Mouse (Mus musculus): Measurements from ENCODE around the gene Gm19965. TPM values are rescaled to one million over a fixed set of nuclear protein-coding genes. Genes with fewer than 3 reads are reported as not detected.

The Gm19965 gene
- not detected in 2 replicates for polyA plus RNA-seq (2012; rRNA removed)

DNA sequence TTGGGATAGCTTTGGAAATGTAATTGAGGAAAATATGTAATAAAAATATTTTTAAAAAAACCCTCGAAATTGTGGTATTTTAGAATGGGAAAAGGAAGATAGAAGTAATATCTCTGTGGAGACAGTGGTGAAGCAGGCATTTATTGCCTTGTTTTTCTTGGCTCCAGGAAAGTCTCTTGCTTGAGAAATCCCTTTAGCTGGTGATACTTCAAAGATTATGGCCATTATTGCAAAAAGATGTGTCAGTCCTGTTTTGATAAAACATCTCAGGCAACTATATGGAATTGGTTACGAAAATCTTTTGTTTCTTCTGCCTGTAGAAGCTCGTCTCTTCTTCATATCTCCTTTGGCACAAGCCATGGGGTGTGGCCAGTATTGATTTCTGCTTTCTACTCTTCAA lies at the start of gene Gm19965:
Gene Gm19965, plus strand, starts transcription at position 301 of the 400 bp plus-strand sequence.
- no peak within 1 kb of the TSS for H3K4me3 ChIP-seq (ENCODE audit: insufficient read depth, low read depth, low read length)
- TF ChIP-seq POLR2A (IDR thresholded peaks at IDR 0.05; ENCODE audit: low read depth, low read length) (no peak), CTCF (conservative IDR thresholded peaks at IDR 0.05; ENCODE audit: insufficient read depth, insufficient read length, low read depth, low read length) (no peak)
- WGBS, result 65% methylated on average over 3 of the region's 3 CpGs
- H3K36me3 ChIP-seq (ENCODE audit: control insufficient read depth, insufficient read depth, low read length), result no peaks in the 10 kb centered on the region
- H3K27ac ChIP-seq (ENCODE audit: insufficient read depth, low read depth, low read length), result no peak within 1 kb of the TSS
- H3K4me1 ChIP-seq (ENCODE audit: control insufficient read depth, insufficient read depth, low read length), result no peaks in the 10 kb centered on the region
- no peaks in the 10 kb centered on the region for H3K27me3 ChIP-seq (replicated peaks; ENCODE audit: control insufficient read depth, insufficient read depth, low read length)
- DNase-seq, result no peak

- H3K27me3 ChIP-seq (replicated peaks; ENCODE audit: control insufficient read depth, insufficient read depth, low read length), result no peaks in the 10 kb centered on the region
- no peaks in the 10 kb centered on the region for H3K36me3 ChIP-seq (ENCODE audit: control insufficient read depth, insufficient read depth, low read length)
- no peak overlapping the region for H3K4me3 ChIP-seq (ENCODE audit: insufficient read depth, low read depth, low read length)
- H3K4me1 ChIP-seq (ENCODE audit: control insufficient read depth, insufficient read depth, low read length), result no peaks in the 10 kb centered on the region
- 90% methylated on average over 8 of the region's 8 CpGs for WGBS
- H3K27ac ChIP-seq (ENCODE audit: insufficient read depth, low read depth, low read length), result no peak overlapping the region
- DNase-seq, result no peak
- TF ChIP-seq CTCF (conservative IDR thresholded peaks at IDR 0.05; ENCODE audit: insufficient read depth, insufficient read length, low read depth, low read length) (no peak), POLR2A (IDR thresholded peaks at IDR 0.05; ENCODE audit: low read depth, low read length) (no peak)
Observed at GRCm38 (mm10) chr1:116782471-116782989, 20.3 kb upstream of the Gm19965 start.
